Mouse (Mus musculus) layer of hippocampus, adult 9-11 months (tissue): ENCODE measurements at regions not wholly inside any gene's neighbourhood (a gene's known extent, or its start where the extent isn't known, plus 50 kb on each side); places are given as distances from the start of the nearest gene placed in this dataset.
A peak's percentile ranks its signal among the peaks of the same experiment; 100 is the strongest.

Experiments used
- DNase-seq: peaks from one replicate; pipeline ENCODE4 v3.0.0; 2022

DNA sequence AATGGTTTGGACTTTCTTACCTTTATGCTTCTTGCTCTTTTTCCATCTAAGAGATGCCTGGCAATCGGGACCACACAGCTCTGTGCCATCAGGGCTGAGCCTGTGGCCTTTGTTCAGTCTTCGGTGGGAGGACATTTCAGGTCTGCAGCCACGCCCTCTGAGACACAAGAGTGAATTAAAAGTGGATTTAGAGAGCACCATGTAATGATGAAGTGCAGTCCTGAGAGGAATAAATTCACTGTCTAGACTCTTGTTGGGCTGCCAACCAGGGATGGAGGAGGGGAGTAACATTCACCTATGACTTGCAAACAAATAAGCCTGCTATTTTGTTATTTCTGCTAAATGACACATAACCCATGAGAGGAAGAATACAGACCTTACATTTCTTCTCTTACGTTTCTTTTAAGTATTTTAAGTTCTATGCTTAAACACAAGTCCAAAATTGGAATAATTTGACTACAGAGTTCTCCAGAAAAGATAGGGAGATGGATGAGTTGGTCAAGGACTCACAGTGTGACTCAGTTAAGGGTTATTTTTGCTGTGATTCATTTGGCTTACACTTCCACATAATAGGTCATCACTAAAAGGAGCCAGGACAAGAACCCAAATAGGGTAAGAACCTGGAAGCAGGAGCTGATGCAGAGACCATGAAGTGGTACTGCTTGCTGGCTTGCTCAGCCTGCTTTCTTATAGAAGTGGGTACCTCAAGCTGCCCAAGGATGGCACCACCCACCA, 484.3 kb downstream of the Nuf2 start:
- no peak for DNase-seq

DNA sequence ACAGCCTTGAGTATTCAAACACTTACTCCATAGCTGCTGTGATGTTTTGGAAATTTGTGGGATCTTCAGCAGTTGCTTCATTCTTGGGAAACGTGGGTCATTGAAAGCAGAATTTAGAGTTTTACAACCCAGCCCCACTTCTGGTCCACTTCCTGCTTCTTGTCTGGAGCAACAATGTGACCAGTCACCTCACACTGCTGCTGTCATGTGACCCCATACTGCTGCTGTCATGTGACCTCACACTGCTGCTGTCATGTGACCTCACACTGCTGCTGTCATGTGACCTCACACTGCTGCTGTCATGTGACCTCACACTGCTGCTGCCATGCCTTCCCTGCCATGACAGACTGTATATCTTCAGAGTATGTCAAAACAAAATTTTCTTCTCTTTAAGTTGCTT, 497.7 kb downstream of the Nuf2 start:
- no peak for DNase-seq

DNA sequence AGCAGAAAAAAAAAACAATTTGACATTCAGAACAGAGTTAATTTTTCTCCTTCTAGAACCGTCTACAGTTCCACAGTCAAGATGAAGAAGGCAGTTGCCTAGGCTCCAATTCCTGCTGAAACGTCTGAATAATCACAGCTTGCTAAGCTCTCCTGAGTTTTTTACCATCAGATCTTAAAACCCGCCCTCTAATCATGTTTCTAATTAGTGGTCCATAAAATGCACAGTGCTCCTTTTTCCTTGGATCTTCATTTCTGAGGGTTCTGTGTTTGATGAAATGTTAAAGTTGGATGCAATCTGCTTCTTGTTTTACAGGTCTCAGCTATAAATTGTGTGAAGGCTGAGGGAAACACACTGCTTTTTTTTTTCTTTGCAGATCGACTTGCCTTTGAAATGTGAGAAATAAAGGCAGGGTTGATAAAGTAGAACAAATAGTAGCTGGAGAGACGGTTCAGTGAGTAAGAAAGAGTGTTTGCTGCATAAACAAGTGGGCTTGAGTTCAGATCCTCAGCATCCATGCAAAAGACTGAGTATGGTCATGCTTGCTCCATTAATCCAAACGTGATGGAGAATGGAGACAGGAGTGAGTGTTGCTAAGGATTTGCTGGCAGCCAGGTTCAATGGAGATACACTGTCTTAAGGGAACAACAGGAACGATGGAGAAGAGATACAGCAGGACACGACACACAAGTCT, 499.3 kb downstream of the Nuf2 start:
- DNase-seq, result no peak

DNA sequence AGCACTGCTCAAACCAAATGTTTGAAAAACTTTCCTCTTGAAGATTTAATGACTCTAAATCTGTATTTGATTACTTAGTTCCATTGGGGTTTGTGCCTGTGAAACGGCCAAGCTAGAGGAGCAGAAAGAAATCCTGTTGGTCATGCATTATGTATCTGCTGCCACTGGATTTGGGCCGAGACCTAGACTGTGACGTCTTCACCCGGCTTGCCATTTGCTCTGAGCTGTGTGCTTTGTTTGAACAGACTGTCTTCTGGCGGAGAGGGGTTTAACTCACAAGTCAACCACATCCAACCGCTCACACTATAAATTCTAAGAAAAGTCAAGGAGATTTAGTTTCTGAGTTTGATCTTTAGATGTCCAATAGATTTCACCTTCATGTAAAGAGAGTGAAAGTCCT, 503.6 kb downstream of the Nuf2 start:
- DNase-seq, result no peak

DNA sequence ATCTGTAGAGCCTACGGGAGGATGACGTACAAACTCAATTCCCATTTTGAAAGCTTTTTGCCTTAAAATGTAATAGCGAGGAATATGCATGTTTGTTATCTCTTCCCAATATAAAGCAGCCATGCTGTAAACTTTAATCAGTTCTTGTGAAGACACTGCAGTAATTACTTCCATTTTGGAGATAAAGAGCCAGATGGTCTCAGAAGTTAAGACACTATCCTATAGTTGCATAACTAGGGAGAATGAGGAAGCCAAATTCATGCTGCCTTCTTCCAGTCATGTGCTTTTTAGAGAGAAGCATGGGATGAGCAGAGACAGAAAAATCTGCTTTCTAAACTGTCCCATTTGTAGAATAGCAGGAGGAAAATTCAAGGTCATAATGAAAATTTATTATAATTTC, 504.0 kb downstream of the Nuf2 start:
- DNase-seq, result no peak

DNA sequence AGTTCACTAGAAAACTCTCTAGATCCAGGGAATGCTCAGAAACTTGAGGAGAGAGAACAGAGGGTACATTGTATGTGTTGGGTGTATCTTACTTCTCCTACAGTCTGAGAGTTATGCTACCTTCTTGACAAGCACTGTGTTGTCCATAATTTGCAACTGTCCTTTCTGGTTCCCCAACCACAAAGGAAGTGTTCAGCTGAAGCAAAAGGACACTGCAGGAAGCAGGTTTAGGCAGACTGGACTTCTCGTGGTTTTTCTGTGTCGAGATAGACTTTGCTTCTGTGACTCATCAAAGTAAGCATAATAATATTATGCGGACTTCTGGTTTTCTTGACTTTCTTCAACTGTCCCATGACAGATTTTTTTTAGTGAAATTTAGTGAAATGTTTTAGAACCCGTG, 506.7 kb downstream of the Nuf2 start:
- no peak for DNase-seq

DNA sequence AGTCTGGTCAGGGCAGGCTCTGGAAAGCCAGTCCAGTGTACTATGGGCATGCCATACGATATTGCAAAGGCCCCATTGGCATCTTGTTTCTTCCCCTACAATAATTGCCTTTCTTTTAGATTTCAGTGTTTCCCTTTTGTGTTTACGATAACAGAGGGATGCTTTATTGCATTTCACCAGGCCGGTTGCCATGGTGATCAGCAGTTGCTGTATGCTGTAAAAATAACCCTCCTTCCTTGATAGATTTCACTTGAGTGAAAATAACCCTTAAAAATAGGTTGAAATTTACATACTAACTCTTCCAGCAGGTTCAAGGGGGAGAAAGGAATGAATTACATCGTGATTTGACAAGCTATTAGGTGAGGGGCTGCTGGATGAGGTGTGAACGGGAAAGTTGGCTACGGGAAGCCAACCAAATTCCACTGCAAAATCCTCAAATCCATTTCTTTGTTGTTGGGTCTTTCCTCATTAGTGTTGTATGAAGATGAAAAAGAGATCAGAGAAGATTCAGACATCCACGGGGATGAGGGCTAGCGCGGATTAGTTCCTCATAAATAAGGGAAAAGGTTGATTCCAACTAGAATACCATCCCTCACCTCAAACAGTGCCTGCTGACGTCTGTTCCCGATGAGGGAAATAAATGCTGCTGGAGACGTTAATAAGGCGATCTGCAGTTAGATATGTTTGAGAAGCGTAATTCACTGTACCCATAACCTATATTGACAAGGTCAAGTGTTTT, 539.6 kb downstream of the Nuf2 start:
- peak; percentile 74 for DNase-seq

DNA sequence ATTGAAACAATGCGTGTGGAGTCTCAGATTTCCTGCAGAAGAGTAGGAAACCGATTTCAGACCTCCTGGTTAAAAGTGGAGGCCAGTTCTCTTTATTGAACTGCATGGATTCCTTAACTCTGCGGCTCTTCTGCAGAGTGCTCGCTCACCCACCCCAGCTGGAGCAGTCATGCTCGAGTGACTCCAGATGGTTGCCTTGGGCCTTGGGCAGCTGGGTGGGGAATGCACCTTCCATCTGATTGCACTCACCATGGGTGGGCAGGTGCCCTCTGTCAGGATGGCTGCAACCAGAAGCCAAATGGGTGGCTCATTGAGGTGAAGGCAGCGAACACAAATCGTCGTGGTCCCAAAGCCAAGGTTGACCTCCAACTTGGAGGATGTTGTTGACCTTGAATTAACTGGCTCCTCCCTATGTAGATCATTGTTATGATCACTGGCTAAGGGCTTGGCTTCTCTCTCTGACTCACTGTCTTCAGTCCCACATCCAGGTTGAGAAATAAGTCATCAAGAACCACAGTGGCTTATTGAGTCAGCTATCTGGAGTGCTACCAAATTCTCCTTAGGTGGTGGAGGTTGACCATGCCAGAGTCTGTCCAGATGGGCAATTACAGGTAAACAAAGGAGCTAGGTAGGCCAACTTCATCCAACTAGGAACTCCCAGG, 543.1 kb upstream of the Pbx1 start:
- DNase-seq, result no peak

DNA sequence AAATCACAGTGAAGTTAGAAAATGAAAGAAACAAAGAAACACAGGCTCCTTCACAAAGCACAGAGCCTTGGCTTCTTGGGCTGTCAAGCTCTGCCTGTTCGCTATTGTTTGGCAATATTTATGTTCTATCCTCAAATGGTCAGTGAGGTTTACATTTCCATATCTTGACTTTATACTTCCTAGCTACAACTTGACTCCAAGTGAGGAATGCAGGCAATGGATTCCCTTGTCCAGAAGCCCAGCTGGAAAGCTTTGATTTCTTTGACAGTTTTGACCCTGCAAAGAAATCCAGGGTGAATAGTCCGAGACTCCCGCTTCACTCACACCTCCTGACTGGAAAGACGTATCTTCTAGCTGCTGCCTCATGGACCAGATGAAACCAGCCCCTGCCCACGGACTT, 537.3 kb upstream of the Pbx1 start:
- no peak for DNase-seq

DNA sequence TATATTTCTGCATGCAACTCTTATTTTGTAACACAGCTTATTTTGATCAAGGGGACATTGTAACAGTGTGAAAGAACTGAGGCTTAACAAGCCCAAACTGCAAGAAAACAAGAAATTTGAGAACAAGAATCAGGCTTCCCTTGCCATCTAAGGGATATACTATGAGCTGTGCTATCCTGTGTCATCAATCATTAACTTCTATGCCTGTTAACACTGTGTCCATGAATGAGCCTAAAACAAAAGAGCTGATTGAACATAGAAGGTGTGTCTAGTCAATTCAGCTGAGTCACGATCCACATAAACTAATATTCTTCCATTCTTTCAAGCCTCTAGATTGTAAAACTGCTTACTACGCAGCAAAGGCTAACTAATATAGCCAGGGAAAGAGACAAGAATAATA, 535.3 kb upstream of the Pbx1 start:
- DNase-seq, result no peak

DNA sequence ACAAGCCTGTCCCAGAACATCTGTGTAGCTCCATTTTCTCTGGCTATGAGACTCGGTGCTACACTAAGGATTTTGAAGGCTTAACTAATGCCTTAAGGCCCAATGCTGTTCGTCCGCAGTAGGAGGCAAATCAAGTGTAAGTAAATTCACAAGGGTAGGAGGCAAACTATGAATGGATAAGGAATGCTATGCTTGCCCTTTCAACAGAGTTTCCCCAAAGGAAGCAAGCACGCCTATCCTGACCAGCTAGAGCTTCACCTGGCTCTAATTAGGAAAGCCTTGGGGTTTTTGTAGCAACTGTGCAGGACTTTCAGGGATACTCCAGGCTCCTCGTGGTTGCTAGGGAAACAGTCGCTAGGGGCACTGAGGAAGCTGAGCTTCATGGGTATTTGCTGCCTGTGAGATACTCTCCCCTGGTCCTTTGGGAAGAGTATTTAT, 532.4 kb upstream of the Pbx1 start:
- no peak for DNase-seq

DNA sequence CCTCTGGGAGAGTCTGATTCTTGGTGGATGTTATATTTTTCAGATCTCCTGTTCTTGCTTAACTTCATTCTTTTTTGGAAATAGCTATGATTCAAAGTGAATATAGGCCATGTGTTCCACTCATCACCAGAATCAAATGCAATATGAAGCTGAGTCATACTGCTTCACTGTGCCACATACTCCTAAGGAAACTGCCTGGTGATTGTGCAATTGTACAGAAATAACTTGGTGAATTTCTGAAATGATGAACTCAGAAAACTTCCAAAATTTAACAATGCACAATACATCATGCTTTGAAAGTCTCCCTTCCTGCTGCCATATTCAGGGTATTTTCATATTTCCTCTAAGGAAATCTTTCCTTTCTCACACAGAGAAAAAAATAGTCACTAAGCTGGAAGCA, 518.9 kb upstream of the Pbx1 start:
- peak; percentile 2 for DNase-seq

DNA sequence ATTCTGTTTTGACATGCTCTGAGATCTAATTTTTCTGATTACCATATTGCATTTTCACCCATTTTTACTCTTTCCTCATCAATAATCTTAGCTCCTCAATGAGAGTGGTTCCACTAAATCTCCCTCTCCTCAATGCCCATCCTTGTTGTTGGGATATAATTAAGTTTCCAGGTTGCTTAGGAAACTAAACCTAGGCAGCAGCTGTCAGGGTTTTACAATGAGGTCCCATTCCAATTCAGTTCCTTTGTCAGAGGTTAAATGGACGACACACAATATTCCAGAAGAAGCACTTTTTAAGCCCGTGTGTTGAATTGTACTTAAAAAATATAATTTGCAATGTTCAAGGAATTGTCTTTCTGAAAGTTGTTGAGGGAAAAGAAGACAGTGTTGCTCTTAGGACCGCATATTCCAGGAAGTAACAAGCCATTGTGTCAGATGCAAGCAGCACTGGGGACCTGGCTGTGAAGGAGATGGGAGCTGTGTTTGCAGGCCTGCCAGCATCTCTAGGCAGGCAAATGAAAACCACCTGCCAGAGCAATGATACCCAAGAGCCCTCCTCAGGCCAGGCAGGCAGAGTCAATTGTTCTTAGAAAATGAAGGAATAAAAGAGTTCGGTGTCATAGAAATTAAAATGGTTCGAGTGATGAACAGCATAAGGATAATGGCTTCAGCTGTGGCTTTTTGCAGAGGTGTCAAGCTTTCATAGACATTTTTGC, 492.2 kb upstream of the Pbx1 start:
- no peak for DNase-seq

DNA sequence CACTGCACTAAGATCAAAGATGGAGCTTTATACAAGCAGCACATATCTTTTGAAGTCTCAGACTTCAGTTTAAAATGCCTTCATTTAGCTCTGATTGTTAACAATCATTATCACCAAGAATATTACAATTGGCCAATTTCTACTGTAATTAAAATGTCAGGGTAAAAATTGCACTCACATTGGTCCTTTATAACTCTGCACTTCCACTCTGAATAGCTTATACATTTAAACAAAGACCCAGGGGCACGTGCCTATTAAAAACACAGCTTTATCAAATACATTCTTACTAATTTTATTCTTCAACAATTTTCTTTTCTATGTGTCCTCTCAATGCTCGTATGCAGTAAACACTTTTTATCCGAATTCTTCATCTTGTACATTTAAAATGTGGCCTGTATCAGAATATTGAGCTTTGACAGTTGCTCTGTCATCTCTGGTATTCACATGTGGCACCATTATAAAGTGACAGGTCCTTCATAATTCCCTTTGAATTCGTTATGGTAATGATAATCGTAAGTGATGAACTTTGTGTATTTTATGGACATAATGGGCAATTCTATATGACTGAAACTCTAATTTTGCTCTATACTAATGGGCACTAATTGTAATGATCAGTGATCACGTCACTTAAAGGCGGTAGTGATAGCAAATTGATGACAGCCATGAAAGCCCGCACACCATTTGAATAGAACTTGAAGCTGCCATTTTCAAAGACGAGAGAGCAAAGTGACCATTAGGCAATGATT, 486.4 kb upstream of the Pbx1 start:
- no peak for DNase-seq

DNA sequence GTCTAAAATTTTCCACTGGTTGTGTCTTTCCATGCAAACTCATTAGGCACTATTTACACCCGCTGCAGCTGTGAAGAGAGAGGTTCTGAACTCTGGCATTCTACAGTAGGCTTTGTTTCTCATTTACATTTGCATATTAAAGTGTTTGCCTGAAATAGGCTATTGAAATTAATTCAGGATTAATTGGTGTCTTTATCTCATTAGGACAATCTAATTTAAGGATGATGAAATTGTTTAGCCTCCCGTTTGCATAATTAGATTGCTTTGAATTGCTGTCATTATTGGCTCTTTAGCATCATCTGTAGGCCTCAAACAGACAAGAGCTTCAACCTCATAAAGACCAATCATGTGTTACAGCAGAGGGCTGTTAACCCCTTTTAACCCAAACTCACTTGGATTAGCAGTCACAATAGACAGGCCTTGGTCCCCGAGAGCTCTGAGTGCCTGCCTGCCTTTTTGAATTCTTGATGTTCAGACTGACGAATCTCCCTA, 476.7 kb upstream of the Pbx1 start:
- DNase-seq, result no peak

DNA sequence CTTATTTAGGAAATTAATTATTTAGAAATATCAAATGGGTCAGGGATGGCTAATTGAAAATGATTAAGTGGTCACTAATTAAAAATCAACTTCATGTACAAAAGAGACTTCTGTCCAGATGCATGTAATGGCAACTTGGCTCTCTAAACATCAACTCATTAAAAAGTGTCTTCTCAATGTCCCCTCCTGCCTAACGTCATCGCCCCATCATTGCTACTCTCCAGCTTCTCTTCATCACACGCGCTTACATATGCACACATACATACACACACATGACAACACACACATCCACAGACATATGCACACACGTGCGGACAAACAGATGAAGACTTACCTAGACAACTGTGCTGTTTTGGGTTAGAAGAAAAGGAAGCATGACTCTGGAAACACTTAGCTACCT, 476.1 kb upstream of the Pbx1 start:
- no peak for DNase-seq

DNA sequence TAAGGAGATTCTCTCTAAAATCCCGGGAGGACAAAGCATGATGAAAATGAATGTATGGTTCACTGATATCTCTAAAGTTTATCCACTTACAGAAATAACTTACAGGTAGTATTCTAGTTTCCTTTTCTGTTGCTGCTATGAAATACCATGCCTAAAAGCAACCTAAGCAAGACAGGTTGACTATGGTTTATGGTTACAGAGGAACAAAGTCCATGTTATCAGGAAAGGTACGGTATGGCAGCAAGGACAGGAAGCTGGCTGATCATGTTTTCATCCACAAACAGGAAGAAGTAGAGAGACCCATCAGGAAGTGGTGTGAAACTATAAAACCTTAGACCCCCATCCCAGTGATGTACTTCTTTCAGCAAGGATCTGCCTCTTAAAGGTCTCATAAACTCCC, 466.4 kb upstream of the Pbx1 start:
- DNase-seq, result no peak

DNA sequence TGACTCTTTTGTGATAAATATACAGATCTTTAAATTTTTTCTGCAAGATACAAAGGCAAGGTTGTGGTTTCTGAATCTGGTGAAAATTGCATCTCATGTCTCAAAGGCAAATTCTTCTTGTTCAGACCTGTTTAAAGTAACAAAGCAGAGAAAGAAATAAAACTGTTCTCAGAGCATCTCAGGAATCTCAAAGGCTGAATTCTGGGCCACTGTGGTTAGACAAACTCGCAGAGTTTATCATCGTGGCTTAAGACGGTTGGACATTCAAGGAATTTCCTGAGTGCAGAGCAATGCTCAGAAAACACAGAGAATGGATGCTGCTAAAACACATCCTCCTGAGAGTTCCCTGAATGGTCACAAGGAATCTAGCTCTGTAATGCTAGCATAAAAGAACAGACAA, 429.5 kb upstream of the Pbx1 start:
- no peak for DNase-seq

DNA sequence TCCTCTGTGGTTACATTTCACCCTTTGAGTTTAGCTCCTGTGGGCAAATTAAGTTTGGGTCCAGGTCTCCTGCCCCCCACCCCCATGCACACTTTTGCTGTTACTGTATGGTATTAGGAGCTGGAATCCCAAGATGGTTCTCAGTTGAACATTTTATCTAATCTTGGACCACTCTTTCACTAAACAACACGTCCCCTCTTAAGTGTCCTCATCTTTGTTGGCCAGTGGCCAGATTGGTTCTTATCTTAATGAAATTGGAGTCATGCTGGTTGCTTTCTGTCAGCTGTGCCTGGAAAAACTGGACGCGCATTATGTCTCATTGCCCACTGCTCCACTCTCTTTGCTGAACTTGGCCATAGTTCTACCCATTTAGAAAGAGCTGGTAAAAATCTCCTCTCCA, 391.1 kb upstream of the Pbx1 start:
- no peak for DNase-seq

DNA sequence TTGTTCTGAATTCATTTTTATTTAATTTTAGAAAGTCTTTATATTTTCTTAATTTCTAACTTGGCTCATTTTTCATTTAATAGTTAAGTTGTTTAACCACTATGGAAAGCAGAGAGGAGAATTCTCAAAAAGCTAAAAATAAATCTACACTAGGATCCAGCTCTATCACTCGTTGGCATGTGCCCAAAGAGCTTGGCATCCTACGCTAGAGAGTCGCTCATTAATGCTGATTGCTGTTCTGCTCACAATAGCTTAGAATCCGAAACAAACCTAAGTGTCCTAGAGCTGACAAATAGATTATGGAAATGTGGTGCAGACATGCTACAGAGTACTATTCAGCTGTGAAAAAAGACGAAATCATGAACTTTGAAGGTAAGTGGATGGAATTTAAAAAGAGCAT, 386.3 kb upstream of the Pbx1 start:
- no peak for DNase-seq

DNA sequence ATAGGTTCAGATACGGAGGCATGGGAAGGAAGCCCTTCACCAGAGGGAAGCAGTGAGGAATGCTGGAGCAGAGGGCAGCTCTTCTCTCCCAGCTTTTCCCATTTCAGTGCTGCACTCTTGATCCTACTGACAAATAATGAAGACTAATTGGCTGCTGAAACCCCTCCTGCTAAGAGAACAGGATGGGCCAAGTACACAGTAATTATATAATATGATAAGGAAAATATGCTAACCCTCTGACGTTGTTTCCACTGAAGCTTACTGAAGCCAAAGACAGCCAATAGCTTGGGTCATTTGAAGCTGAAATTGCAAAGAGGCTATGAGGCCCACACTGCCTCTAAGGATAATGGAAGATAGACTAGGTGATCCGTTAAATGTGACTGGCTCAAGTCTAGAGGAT, 375.0 kb upstream of the Pbx1 start:
- DNase-seq, result no peak

DNA sequence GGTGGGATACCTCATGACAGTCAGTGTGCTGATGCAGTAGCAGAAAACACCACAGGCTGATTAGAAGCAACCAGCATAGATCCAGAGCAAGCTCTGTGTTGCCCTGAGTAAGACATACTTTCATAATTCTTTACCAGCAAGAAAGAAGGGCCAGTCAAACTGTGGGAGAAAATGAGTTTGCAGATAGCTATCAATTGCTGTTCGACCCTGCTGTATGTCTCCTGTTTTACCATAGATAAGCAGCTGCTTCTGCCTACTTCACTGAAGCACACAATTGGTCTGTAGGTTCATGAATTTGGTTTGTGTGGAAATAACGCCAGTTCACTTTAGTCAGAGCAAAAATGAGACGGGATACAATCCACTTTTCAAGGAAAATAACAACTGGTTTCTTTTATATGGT, 373.4 kb upstream of the Pbx1 start:
- no peak for DNase-seq
